Mouse (Mus musculus): ENCODE data around the gene Abca8b. TPM values are rescaled to one million over a fixed set of nuclear protein-coding genes. Genes with fewer than 3 reads are reported as not detected.
A peak's percentile ranks its signal among the peaks of the same experiment; 100 is the strongest.

The Abca8b gene
- polyA plus RNA-seq, 1 experiment from 2014 or later, result 0.26 TPM

GRCm38 (mm10) chr11:109895952-109896530 is 99.6 kb downstream of the Abca8b start:
- H3K27me3 ChIP-seq (replicated peaks; ENCODE audit: control insufficient read depth, insufficient read depth, low read length), result no peaks in the 10 kb centered on the region
- no peaks in the 10 kb centered on the region for H3K36me3 ChIP-seq (ENCODE audit: control insufficient read depth, insufficient read depth)
- WGBS, result 55% methylated on average over 6 of the region's 6 CpGs
- H3K4me1 ChIP-seq (replicated peaks; ENCODE audit: control insufficient read depth, insufficient read depth, low read length), result 0 out of 2 replicates have a peak, but pooled peaks cover 4% of the 10 kb centered on the region
- H3K4me3 ChIP-seq (ENCODE audit: low read depth, low read length), result no peak overlapping the region
- TF ChIP-seq CTCF (IDR thresholded peaks at IDR 0.05; ENCODE audit: low read depth), result no peak
- H3K9me3 ChIP-seq (ENCODE audit: control insufficient read depth), result no peaks in the 10 kb centered on the region
- no peak for ATAC-seq
- H3K9ac ChIP-seq (ENCODE audit: low read depth, low read length), result no peak overlapping the region
- no peak overlapping the region for H3K27ac ChIP-seq (ENCODE audit: low read depth, low read length)
- no peak overlapping the region for H3K4me2 ChIP-seq (replicated peaks; ENCODE audit: low read depth)

- TF ChIP-seq CTCF (IDR thresholded peaks at IDR 0.05; ENCODE audit: low read depth), result no peak
- Histone ChIP-seq H3K9me3 (ENCODE audit: control insufficient read depth) (no peaks in the 10 kb centered on the region), H3K27ac (ENCODE audit: low read depth, low read length) (no peak overlapping the region), H3K9ac (ENCODE audit: low read depth, low read length) (no peak overlapping the region), H3K4me1 (replicated peaks; ENCODE audit: control insufficient read depth, insufficient read depth, low read length) (0 out of 2 replicates have a peak, but pooled peaks cover 4% of the 10 kb centered on the region), H3K27me3 (replicated peaks; ENCODE audit: control insufficient read depth, insufficient read depth, low read length) (no peaks in the 10 kb centered on the region), H3K4me2 (replicated peaks; ENCODE audit: low read depth) (no peak overlapping the region), H3K4me3 (ENCODE audit: low read depth, low read length) (no peak overlapping the region), H3K36me3 (ENCODE audit: control insufficient read depth, insufficient read depth) (no peaks in the 10 kb centered on the region)
- no peak for ATAC-seq
- WGBS, result 64% methylated on average over 4 of the region's 4 CpGs
These were observed 100.1 kb downstream of the Abca8b start for GRCm38 (mm10) chr11:109895496-109895895.

GRCm38 (mm10) chr11:109893894-109894804 is 101.5 kb downstream of the Abca8b start:
- H3K36me3 ChIP-seq (ENCODE audit: control insufficient read depth, insufficient read depth), result no peaks in the 10 kb centered on the region
- H3K4me1 ChIP-seq (replicated peaks; ENCODE audit: control insufficient read depth, insufficient read depth, low read length), result 0 out of 2 replicates have a peak, but pooled peaks cover 4% of the 10 kb centered on the region
- 47% methylated on average over 3 of the region's 3 CpGs for WGBS
- H3K4me2 ChIP-seq (replicated peaks; ENCODE audit: low read depth), result no peak overlapping the region
- no peaks in the 10 kb centered on the region for H3K9me3 ChIP-seq (ENCODE audit: control insufficient read depth)
- no peak for TF ChIP-seq CTCF (IDR thresholded peaks at IDR 0.05; ENCODE audit: low read depth)
- no peak overlapping the region for H3K4me3 ChIP-seq (ENCODE audit: low read depth, low read length)
- no peak overlapping the region for H3K9ac ChIP-seq (ENCODE audit: low read depth, low read length)
- peak overlapping the region; percentile 41; the same call in 1 of the 2 replicates for H3K27ac ChIP-seq (ENCODE audit: low read depth, low read length)
- ATAC-seq, result peak; percentile 89
- no peaks in the 10 kb centered on the region for H3K27me3 ChIP-seq (replicated peaks; ENCODE audit: control insufficient read depth, insufficient read depth, low read length)

- ATAC-seq, result no peak
- no peak overlapping the region for H3K9ac ChIP-seq (ENCODE audit: low read depth, low read length)
- H3K4me2 ChIP-seq (replicated peaks; ENCODE audit: low read depth), result no peak overlapping the region
These were observed 103.7 kb downstream of the Abca8b start for GRCm38 (mm10) chr11:109891989-109892386.

GRCm38 (mm10) chr11:109891371-109891988 is 104.2 kb downstream of the Abca8b start:
- Histone ChIP-seq H3K4me3 (ENCODE audit: low read depth, low read length) (no peak overlapping the region), H3K9ac (ENCODE audit: low read depth, low read length) (no peak overlapping the region), H3K27me3 (replicated peaks; ENCODE audit: control insufficient read depth, insufficient read depth, low read length) (no peaks in the 10 kb centered on the region), H3K4me1 (replicated peaks; ENCODE audit: control insufficient read depth, insufficient read depth, low read length) (0 out of 2 replicates have a peak, but pooled peaks cover 4% of the 10 kb centered on the region), H3K4me2 (replicated peaks; ENCODE audit: low read depth) (no peak overlapping the region), H3K36me3 (ENCODE audit: control insufficient read depth, insufficient read depth) (no peaks in the 10 kb centered on the region), H3K27ac (ENCODE audit: low read depth, low read length) (no peak overlapping the region), H3K9me3 (ENCODE audit: control insufficient read depth) (no peaks in the 10 kb centered on the region)
- TF ChIP-seq CTCF (IDR thresholded peaks at IDR 0.05; ENCODE audit: low read depth), result no peak
- ATAC-seq, result no peak
- 85% methylated on average over 8 of the region's 8 CpGs for WGBS

More at GRCm38 (mm10) chr11:109891989-109892386, 103.7 kb downstream of the Abca8b start:
- H3K9me3 ChIP-seq (ENCODE audit: control insufficient read depth), result no peaks in the 10 kb centered on the region
- WGBS, result 66% methylated on average over 4 of the region's 4 CpGs
- H3K4me3 ChIP-seq (ENCODE audit: low read depth, low read length), result no peak overlapping the region
- H3K27me3 ChIP-seq (replicated peaks; ENCODE audit: control insufficient read depth, insufficient read depth, low read length), result no peaks in the 10 kb centered on the region
- TF ChIP-seq CTCF (IDR thresholded peaks at IDR 0.05; ENCODE audit: low read depth), result peak; percentile 61
- no peak overlapping the region for H3K27ac ChIP-seq (ENCODE audit: low read depth, low read length)
- H3K4me1 ChIP-seq (replicated peaks; ENCODE audit: control insufficient read depth, insufficient read depth, low read length), result 0 out of 2 replicates have a peak, but pooled peaks cover 4% of the 10 kb centered on the region
- H3K36me3 ChIP-seq (ENCODE audit: control insufficient read depth, insufficient read depth), result no peaks in the 10 kb centered on the region

- H3K9me3 ChIP-seq (ENCODE audit: control insufficient read depth), result no peaks in the 10 kb centered on the region
- no peak overlapping the region for H3K27ac ChIP-seq (ENCODE audit: low read depth, low read length)
- H3K4me1 ChIP-seq (replicated peaks; ENCODE audit: control insufficient read depth, insufficient read depth, low read length), result no peaks in the 10 kb centered on the region
- no peak for ATAC-seq
- 87% methylated on average over 4 of the region's 4 CpGs for WGBS
- no peak overlapping the region for H3K4me2 ChIP-seq (replicated peaks; ENCODE audit: low read depth)
- no peak overlapping the region for H3K4me3 ChIP-seq (ENCODE audit: low read depth, low read length)
- no peaks in the 10 kb centered on the region for H3K36me3 ChIP-seq (ENCODE audit: control insufficient read depth, insufficient read depth)
- no peak overlapping the region for H3K9ac ChIP-seq (ENCODE audit: low read depth, low read length)
- no peak for TF ChIP-seq CTCF (IDR thresholded peaks at IDR 0.05; ENCODE audit: low read depth)
- no peaks in the 10 kb centered on the region for H3K27me3 ChIP-seq (replicated peaks; ENCODE audit: control insufficient read depth, insufficient read depth, low read length)
These were observed 106.0 kb downstream of the Abca8b start for GRCm38 (mm10) chr11:109889595-109889994.
